Mouse (Mus musculus) megakaryocyte, embryonic 14.5 days (primary cell): ENCODE data around the gene Gabrr2. TPM values are rescaled to one million over a fixed set of nuclear protein-coding genes. Genes with fewer than 3 reads are reported as not detected.
"Not testable (repeated sequence)": the region's sequence is repeated elsewhere in the genome, so short reads cannot be mapped to it uniquely, and the experiment has no call there.

Source experiments
- H3K27me3 ChIP-seq: replicated peaks from 2 replicates; pipeline ENCODE3; 2012; ENCODE audit warnings: inconsistent platforms
- H3K36me3 ChIP-seq: replicated peaks from 2 replicates; pipeline ENCODE3; 2012; ENCODE audit warnings: low read length, inconsistent platforms, mixed read lengths
- H3K4me1 ChIP-seq: 2 replicates; pipeline ENCODE4 v1.6.1; 2012; ENCODE audit warnings: inconsistent platforms
- H3K4me3 ChIP-seq: replicated peaks from 2 replicates; pipeline ENCODE3; 2012; ENCODE audit warnings: moderate library complexity, mild to moderate bottlenecking, inconsistent platforms
- H3K9me3 ChIP-seq: 2 replicates; pipeline ENCODE4 v1.6.1; 2012; ENCODE audit warnings: inconsistent platforms
- FLI1 ChIP-seq: IDR thresholded peaks from 2 replicates; pipeline ENCODE4 v1.6.1; 2012; ENCODE audit warnings: low read length, inconsistent platforms, mixed read lengths
- GATA1 ChIP-seq: IDR thresholded peaks from 3 replicates; pipeline ENCODE4 v1.6.1; 2012; ENCODE audit warnings: mixed read lengths, low read length, inconsistent platforms, borderline replicate concordance
- polyA plus RNA-seq: library from polyadenylated mRNA; stranded (reverse); fragments of >175 nt; gene quantifications from 2 replicates; pipeline ENCODE4 v1.2.3, GENCODE M21; 2012; ENCODE audit warnings: low replicate concordance; ENCODE audit not compliant: insufficient read depth

Gabrr2 gene
- polyA plus RNA-seq, 1 experiment = 0.67 TPM

- TF ChIP-seq FLI1 = no peak
- no peak for TF ChIP-seq GATA1
- H3K4me3 ChIP-seq = no peak overlapping the region
- no peaks in the 10 kb centered on the region for H3K36me3 ChIP-seq
- H3K27me3 ChIP-seq = peaks cover 3% of the 10 kb centered on the region
- peaks cover 32% of the 10 kb centered on the region for H3K9me3 ChIP-seq
- no peaks in the 10 kb centered on the region for H3K4me1 ChIP-seq
Observed at GRCm38 (mm10) chr4:33099118-33099694, 36.4 kb downstream of the Gabrr2 start.

GRCm38 (mm10) chr4:33109720-33110458 lies 47.1 kb downstream of the Gabrr2 start:
- H3K36me3 ChIP-seq = no peaks in the 10 kb centered on the region
- H3K9me3 ChIP-seq = peaks cover 7% of the 10 kb centered on the region
- TF ChIP-seq GATA1 = no peak
- TF ChIP-seq FLI1 = no peak
- peaks cover 13% of the 10 kb centered on the region for H3K27me3 ChIP-seq
- no peak overlapping the region for H3K4me3 ChIP-seq
- H3K4me1 ChIP-seq = peaks cover 35% of the 10 kb centered on the region

DNA sequence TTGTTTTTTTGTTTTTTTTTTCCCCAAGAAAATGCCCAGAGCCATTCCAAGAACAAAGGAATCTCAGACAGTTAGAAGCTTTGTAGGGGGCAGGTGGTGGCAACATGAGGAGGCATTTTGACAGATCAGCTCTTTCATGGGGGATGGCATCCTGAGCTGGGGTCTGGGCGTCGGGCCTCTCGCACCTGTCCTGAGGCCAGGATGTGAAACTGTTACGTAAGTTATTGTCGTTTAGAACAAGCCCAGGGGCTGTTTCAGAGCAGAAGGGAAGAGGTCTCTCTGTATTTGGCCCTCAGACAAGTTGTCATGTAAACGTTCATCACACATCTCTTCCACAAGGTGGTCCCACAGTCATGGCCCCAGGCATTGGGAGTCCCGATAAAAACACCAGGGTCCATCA lies 48.0 kb downstream of the Gabrr2 start:
- TF ChIP-seq FLI1 (no peak), GATA1 (no peak)
- Histone ChIP-seq H3K9me3 (peaks cover 17% of the 10 kb centered on the region), H3K4me1 (peaks cover 27% of the 10 kb centered on the region), H3K4me3 (no peak overlapping the region), H3K27me3 (peaks cover 15% of the 10 kb centered on the region), H3K36me3 (no peaks in the 10 kb centered on the region)

DNA sequence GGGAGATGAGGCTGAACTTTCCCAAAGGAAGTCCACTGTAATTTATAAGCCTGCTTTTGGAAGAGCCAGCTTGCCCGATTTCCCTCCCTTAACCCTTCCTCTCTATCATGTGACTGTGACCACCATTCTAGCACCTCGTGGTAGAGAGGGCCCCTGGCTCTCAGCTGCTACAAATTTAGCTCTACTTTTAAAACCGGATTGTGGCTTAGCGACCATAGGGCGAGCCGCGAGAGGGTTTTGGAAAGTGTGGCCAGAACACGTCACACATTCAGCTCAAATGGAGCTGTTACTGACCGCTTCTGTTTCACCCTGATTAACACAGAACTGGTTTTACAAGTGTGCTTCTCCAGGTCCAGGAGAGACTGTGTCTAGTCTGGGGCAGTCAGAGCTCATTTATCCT lies 48.6 kb downstream of the Gabrr2 start:
- no peak overlapping the region for H3K4me3 ChIP-seq
- TF ChIP-seq GATA1 (no peak), FLI1 (no peak)

DNA sequence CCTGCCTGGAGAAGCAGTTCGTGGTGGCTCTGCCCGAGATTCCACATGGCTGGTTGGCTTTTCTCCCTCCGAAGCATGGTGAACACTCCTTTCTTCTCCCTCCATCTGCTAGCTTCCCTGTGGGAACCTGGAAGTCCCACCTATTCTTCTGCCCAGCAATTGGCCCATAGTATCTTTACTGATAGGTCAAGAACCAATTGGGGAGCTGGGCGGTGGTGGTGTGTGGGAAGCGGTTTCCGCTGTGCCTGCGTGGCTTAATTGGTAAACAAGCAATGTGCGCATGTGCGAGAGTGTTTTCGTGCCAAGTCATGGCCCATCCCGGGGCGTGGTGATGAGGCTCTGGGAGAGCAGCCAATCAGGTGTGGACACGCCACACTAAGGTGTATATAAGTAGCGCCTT lies 50.1 kb downstream of the Gabrr2 start:
- peaks cover 16% of the 10 kb centered on the region for H3K27me3 ChIP-seq
- peaks cover 16% of the 10 kb centered on the region for H3K4me1 ChIP-seq
- H3K4me3 ChIP-seq, H3K36me3 ChIP-seq: not testable (repeated sequence)
- H3K9me3 ChIP-seq = peaks cover 22% of the 10 kb centered on the region

More for the DNA sequence above, 48.6 kb downstream of the Gabrr2 start:
- Histone ChIP-seq H3K4me1 (peaks cover 21% of the 10 kb centered on the region), H3K36me3 (no peaks in the 10 kb centered on the region), H3K9me3 (peaks cover 22% of the 10 kb centered on the region), H3K27me3 (peaks cover 15% of the 10 kb centered on the region)

DNA sequence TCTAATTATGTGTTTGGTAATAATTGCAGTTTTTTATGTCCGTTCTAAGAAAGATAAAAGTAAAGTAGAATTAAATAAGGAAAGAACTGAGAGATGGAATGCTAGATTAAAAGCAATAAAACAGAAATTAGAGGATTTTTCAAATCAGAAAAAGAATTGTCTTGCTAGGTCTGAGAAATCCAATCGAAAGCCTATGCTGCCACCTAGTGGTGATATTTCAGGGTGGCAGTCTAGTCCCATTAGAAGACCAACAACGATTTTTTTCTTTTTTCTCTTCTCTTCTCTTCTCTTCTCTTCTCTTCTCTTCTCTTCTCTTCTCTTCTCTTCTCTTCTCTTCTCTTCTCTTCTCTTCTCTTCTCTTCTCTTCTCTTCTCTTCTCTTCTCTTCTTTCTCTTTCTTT lies 56.3 kb downstream of the Gabrr2 start:
- not testable (repeated sequence) for H3K4me3 ChIP-seq, H3K4me1 ChIP-seq, H3K36me3 ChIP-seq
- Histone ChIP-seq H3K27me3 (peaks cover 10% of the 10 kb centered on the region), H3K9me3 (peaks cover 33% of the 10 kb centered on the region)

- TF ChIP-seq GATA1 (no peak), FLI1 (no peak)
- H3K4me3 ChIP-seq = no peak overlapping the region
- H3K9me3 ChIP-seq = peaks cover 15% of the 10 kb centered on the region
- H3K36me3 ChIP-seq = no peaks in the 10 kb centered on the region
- H3K27me3 ChIP-seq = peaks cover 5% of the 10 kb centered on the region
- H3K4me1 ChIP-seq = no peaks in the 10 kb centered on the region
Observed at GRCm38 (mm10) chr4:33124493-33124892, 61.7 kb downstream of the Gabrr2 start.

DNA sequence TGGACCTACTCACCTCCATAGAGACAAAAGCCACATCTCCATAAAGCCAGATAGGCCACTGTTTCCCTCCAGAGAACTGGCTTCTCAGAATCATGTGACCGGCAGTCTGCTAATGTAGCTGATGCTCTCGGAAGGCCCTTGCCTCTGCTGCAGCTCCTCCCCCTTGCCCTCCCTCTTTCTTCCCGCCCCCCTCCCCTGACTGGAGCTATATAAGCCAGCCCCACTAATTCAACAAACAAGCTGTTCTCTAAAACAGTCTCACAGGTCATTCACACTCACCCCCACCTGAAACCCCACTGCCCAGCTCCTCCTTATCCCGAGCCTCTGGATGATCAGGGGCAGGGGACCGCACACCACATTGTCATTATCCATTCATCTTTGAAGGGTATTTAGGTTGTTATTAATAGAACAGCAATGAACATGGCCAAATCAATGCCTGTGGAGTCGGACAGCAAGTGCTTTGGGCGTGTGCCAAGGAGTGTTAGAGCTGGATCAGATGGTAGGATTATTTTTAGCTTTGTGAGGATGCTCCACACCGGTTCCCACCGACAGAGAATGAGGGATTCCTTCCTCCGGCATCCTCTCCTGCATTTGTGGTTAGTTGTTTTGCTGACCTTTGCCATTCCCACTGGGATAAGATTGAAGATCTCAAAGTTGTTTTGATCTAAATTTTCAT lies 62.7 kb downstream of the Gabrr2 start:
- Histone ChIP-seq H3K27me3 (peaks cover 3% of the 10 kb centered on the region), H3K4me1 (no peaks in the 10 kb centered on the region), H3K4me3 (no peak overlapping the region), H3K9me3 (peaks cover 12% of the 10 kb centered on the region), H3K36me3 (no peaks in the 10 kb centered on the region)
- no peak for TF ChIP-seq FLI1
- TF ChIP-seq GATA1 = no peak

- Histone ChIP-seq H3K27me3 (peaks cover 7% of the 10 kb centered on the region), H3K9me3 (no peaks in the 10 kb centered on the region), H3K36me3 (no peaks in the 10 kb centered on the region), H3K4me3 (no peak within 1 kb of the TSS), H3K4me1 (no peaks in the 10 kb centered on the region)
- TF ChIP-seq FLI1 (no peak), GATA1 (no peak)
Observed at GRCm38 (mm10) chr4:33132221-33132620, 69.4 kb downstream of the Gabrr2 start, which contains the start of gene Gabrr1. Gene Gabrr1 (plus strand): TSS chr4:33132521.

Other genes starting within 250 kb of the Gabrr2 start
- not detected in 2 replicates for gene Ankrd6, start 112.2 kb upstream of the Gabrr2 start, polyA plus RNA-seq
- 0.37 TPM in 1 of 2 replicates, not detected in the other for gene Rragd, start 80.0 kb upstream of the Gabrr2 start, polyA plus RNA-seq
- gene Ube2j1, start 31.6 kb upstream of the Gabrr2 start, polyA plus RNA-seq = 27.5 and 35.5 TPM in 2 replicates
- not detected in 2 replicates for gene Gabrr1, start 69.5 kb downstream of the Gabrr2 start, polyA plus RNA-seq
- not detected in 2 replicates for gene Pm20d2, start 126.7 kb downstream of the Gabrr2 start, polyA plus RNA-seq
- gene Srsf12, start 146.0 kb downstream of the Gabrr2 start, polyA plus RNA-seq = not detected in 2 replicates
- 156 and 347 TPM in 2 replicates for gene Pnrc1, start 227.2 kb downstream of the Gabrr2 start, polyA plus RNA-seq
- 0.80 and 6.3 TPM in 2 replicates for gene Rngtt, start 247.3 kb downstream of the Gabrr2 start, polyA plus RNA-seq